Mouse (Mus musculus) MEL (cell line): Measurements from ENCODE around the gene Trmt112. TPM values are rescaled to one million over a fixed set of nuclear protein-coding genes. Genes with fewer than 3 reads are reported as not detected.

Experiments
- DNase-seq: peaks from one replicate; pipeline ENCODE4 v3.0.0; 2011; ENCODE audit warnings: low read depth, low spot score
- H3K27ac ChIP-seq: 2 replicates; pipeline ENCODE4 v1.5.1; 2012; ENCODE audit warnings: low read depth, mild to moderate bottlenecking, control low read depth, low read length, moderate library complexity; ENCODE audit not compliant: control insufficient read depth
- H3K27me3 ChIP-seq, 2 experiments: fragments of 150-350 bp in 1 of 2; sonication (generic) in 1 of 2; 2 replicates each; pipeline ENCODE4 v1.6.1; 2012; ENCODE audit warnings: low read length in 2 of 2, mild to moderate bottlenecking in 2 of 2, improper control_type of control experiment in 1 of 2, moderate library complexity in 1 of 2; ENCODE audit not compliant: insufficient read depth in 2 of 2, control insufficient read depth in 1 of 2
- H3K36me3 ChIP-seq, 2 experiments: 2 replicates each; pipeline ENCODE4 v1.6.1; 2012 to 2014; ENCODE audit warnings: low read length in 2 of 2, improper control_type of control experiment in 1 of 2, inconsistent platforms in 1 of 2, mild to moderate bottlenecking in 1 of 2; ENCODE audit not compliant: insufficient read depth in 2 of 2, control insufficient read depth in 1 of 2
- H3K4me1 ChIP-seq, 2 experiments: fragments of 150-350 bp in 1 of 2; sonication (generic) in 1 of 2; 2 replicates each; pipeline ENCODE4 v1.6.1; 2012; ENCODE audit warnings: low read length in 2 of 2, improper control_type of control experiment in 1 of 2, mild to moderate bottlenecking in 1 of 2; ENCODE audit not compliant: insufficient read depth in 2 of 2, control insufficient read depth in 1 of 2
- H3K4me3 ChIP-seq, 2 experiments: fragments of 150-350 bp in 1 of 2; sonication (generic) in 1 of 2; 2 replicates each; pipeline ENCODE4 v1.5.1; 2012; ENCODE audit warnings: low read depth in 2 of 2, low read length in 2 of 2, mild to moderate bottlenecking in 2 of 2, moderate library complexity in 2 of 2, control low read depth in 1 of 2, improper control_type of control experiment in 1 of 2; ENCODE audit not compliant: control insufficient read depth in 1 of 2, insufficient read depth in 1 of 2
- H3K79me2 ChIP-seq: 2 replicates; pipeline ENCODE4 v1.6.1; 2012; ENCODE audit warnings: mild to moderate bottlenecking, low read length, moderate library complexity; ENCODE audit not compliant: control insufficient read depth, poor library complexity, insufficient read depth
- H3K9ac ChIP-seq: 2 replicates; pipeline ENCODE4 v1.6.1; 2012; ENCODE audit warnings: low read depth, mild to moderate bottlenecking, control low read depth, low read length, moderate library complexity; ENCODE audit not compliant: control insufficient read depth, poor library complexity, severe bottlenecking
- H3K9me3 ChIP-seq: fragments of 150-350 bp; sonication (generic); replicated peaks from 2 replicates; pipeline ENCODE4 v1.6.1; 2012; ENCODE audit warnings: mild to moderate bottlenecking, low read length, improper control_type of control experiment, moderate library complexity; ENCODE audit not compliant: insufficient read depth
- BHLHE40 ChIP-seq: IDR thresholded peaks from 2 replicates; pipeline ENCODE4 v1.6.1; 2012; ENCODE audit warnings: low read depth, mild to moderate bottlenecking, inconsistent platforms, low read length, improper control_type of control experiment, borderline replicate concordance
- CTCF ChIP-seq, 3 experiments: IDR thresholded peaks in 2 of 3; conservative IDR thresholded peaks in 1 of 3; 2 replicates each; pipeline ENCODE4 v1.5.1; 2011 to 2012; ENCODE audit warnings: low read length in 3 of 3, low read depth in 2 of 3, mild to moderate bottlenecking in 2 of 3, improper control_type of control experiment in 1 of 3, inconsistent platforms in 1 of 3, mixed read lengths in 1 of 3, moderate library complexity in 1 of 3; ENCODE audit not compliant: control insufficient read depth in 1 of 3, insufficient read depth in 1 of 3, poor library complexity in 1 of 3, severe bottlenecking in 1 of 3
- E2F4 ChIP-seq: IDR thresholded peaks from 2 replicates; pipeline ENCODE4 v1.6.1; 2011; ENCODE audit warnings: low read depth, low read length, improper control_type of control experiment, borderline replicate concordance
- EP300 ChIP-seq, 2 experiments: IDR thresholded peaks; 2 replicates each; pipeline ENCODE4 v1.6.1; 2011; ENCODE audit warnings: improper control_type of control experiment in 2 of 2, low read length in 2 of 2, low read depth in 1 of 2, mild to moderate bottlenecking in 1 of 2
- ETS1 ChIP-seq: IDR thresholded peaks from 2 replicates; pipeline ENCODE4 v1.6.1; 2012; ENCODE audit warnings: low read depth, mild to moderate bottlenecking, inconsistent platforms, low read length, improper control_type of control experiment, moderate library complexity
- GABPA ChIP-seq: IDR thresholded peaks from 2 replicates; pipeline ENCODE4 v1.6.1; 2012; ENCODE audit warnings: low read depth, mild to moderate bottlenecking, inconsistent platforms, low read length, improper control_type of control experiment, moderate library complexity
- GATA1 ChIP-seq: IDR thresholded peaks from 2 replicates; pipeline ENCODE4 v1.6.1; 2011; ENCODE audit warnings: low read depth, low read length, improper control_type of control experiment
- HCFC1 ChIP-seq: IDR thresholded peaks from 2 replicates; pipeline ENCODE4 v1.6.1; 2012; ENCODE audit warnings: low read depth, mild to moderate bottlenecking, inconsistent platforms, low read length, improper control_type of control experiment, moderate library complexity
- JUND ChIP-seq: IDR thresholded peaks from 2 replicates; pipeline ENCODE4 v1.6.1; 2011; ENCODE audit warnings: low read depth, mild to moderate bottlenecking, improper control_type of control experiment, low read length
- MAFK ChIP-seq: IDR thresholded peaks from 2 replicates; pipeline ENCODE4 v1.6.1; 2011; ENCODE audit warnings: low read depth, mild to moderate bottlenecking, low read length, improper control_type of control experiment, borderline replicate concordance
- MAX ChIP-seq: IDR thresholded peaks from 2 replicates; pipeline ENCODE4 v1.6.1; 2011; ENCODE audit warnings: low read length, improper control_type of control experiment
- MAZ ChIP-seq: IDR thresholded peaks from 2 replicates; pipeline ENCODE4 v1.6.1; 2012; ENCODE audit warnings: low read depth, mild to moderate bottlenecking, inconsistent platforms, low read length, improper control_type of control experiment
- MEF2A ChIP-seq: IDR thresholded peaks from 2 replicates; pipeline ENCODE4 v1.6.1; 2014; ENCODE audit warnings: low read depth, mild to moderate bottlenecking, inconsistent platforms, low read length, improper control_type of control experiment; ENCODE audit not compliant: poor library complexity, insufficient replicate concordance, severe bottlenecking; ENCODE audit errors: extremely low read depth
- MXI1 ChIP-seq: IDR thresholded peaks from 2 replicates; pipeline ENCODE4 v1.6.1; 2011; ENCODE audit warnings: mild to moderate bottlenecking, low read depth, low read length, improper control_type of control experiment
- MYC ChIP-seq: IDR thresholded peaks from 2 replicates; pipeline ENCODE4 v1.6.1; 2011; ENCODE audit warnings: low read depth, mild to moderate bottlenecking, low read length, improper control_type of control experiment, moderate library complexity
- NELFE ChIP-seq: IDR thresholded peaks from 2 replicates; pipeline ENCODE4 v1.6.1; 2011; ENCODE audit warnings: low read depth, low read length, improper control_type of control experiment
- NRF1 ChIP-seq: IDR thresholded peaks from 2 replicates; pipeline ENCODE4 v1.6.1; 2014; ENCODE audit warnings: low read depth, mild to moderate bottlenecking, inconsistent platforms, low read length, improper control_type of control experiment, moderate library complexity; ENCODE audit not compliant: poor library complexity, insufficient read depth, severe bottlenecking
- POLR2A ChIP-seq, 2 experiments: IDR thresholded peaks; 2 replicates each; pipeline ENCODE4 v1.6.1; 2011 to 2012; ENCODE audit warnings: low read length in 2 of 2, mild to moderate bottlenecking in 2 of 2, control low read depth in 1 of 2, improper control_type of control experiment in 1 of 2, low read depth in 1 of 2, moderate library complexity in 1 of 2; ENCODE audit not compliant: control insufficient read depth in 1 of 2, insufficient read depth in 1 of 2, poor library complexity in 1 of 2
- POLR2AphosphoS2 ChIP-seq: IDR thresholded peaks from 2 replicates; pipeline ENCODE4 v1.6.1; 2011; ENCODE audit warnings: low read length, improper control_type of control experiment
- RAD21 ChIP-seq: IDR thresholded peaks from 2 replicates; pipeline ENCODE4 v1.6.1; 2011; ENCODE audit warnings: mild to moderate bottlenecking, low read depth, low read length, improper control_type of control experiment
- RCOR1 ChIP-seq: IDR thresholded peaks from 2 replicates; pipeline ENCODE4 v1.6.1; 2012; ENCODE audit warnings: low read depth, mild to moderate bottlenecking, inconsistent platforms, low read length, improper control_type of control experiment
- SIN3A ChIP-seq: IDR thresholded peaks from 2 replicates; pipeline ENCODE4 v1.6.1; 2012; ENCODE audit warnings: low read length, improper control_type of control experiment, inconsistent platforms
- TBP ChIP-seq: IDR thresholded peaks from 2 replicates; pipeline ENCODE4 v1.8.0; 2011; ENCODE audit warnings: low read depth, low read length, improper control_type of control experiment
- TCF12 ChIP-seq: IDR thresholded peaks from 2 replicates; pipeline ENCODE4 v1.6.1; 2014; ENCODE audit warnings: low read depth, mild to moderate bottlenecking, inconsistent platforms, low read length, improper control_type of control experiment, moderate library complexity
- UBTF ChIP-seq: IDR thresholded peaks from 2 replicates; pipeline ENCODE4 v1.6.1; 2012; ENCODE audit warnings: low read depth, mild to moderate bottlenecking, inconsistent platforms, low read length, improper control_type of control experiment, moderate library complexity, borderline replicate concordance; ENCODE audit not compliant: insufficient read depth
- USF1 ChIP-seq: IDR thresholded peaks from 2 replicates; pipeline ENCODE4 v1.6.1; 2014; ENCODE audit warnings: low read depth, mild to moderate bottlenecking, inconsistent platforms, low read length, improper control_type of control experiment, moderate library complexity
- USF2 ChIP-seq, 2 experiments: IDR thresholded peaks; 2 replicates each; pipeline ENCODE4 v1.6.1; 2011 to 2012; ENCODE audit warnings: improper control_type of control experiment in 2 of 2, low read length in 2 of 2, borderline replicate concordance in 1 of 2, inconsistent platforms in 1 of 2, low read depth in 1 of 2, mild to moderate bottlenecking in 1 of 2; ENCODE audit not compliant: insufficient read depth in 1 of 2
- ZKSCAN1 ChIP-seq: IDR thresholded peaks from 2 replicates; pipeline ENCODE4 v1.6.1; 2012; ENCODE audit warnings: low read depth, mild to moderate bottlenecking, inconsistent platforms, low read length, improper control_type of control experiment, moderate library complexity
- ZMIZ1 ChIP-seq: IDR thresholded peaks from 2 replicates; pipeline ENCODE4 v1.6.1; 2012; ENCODE audit warnings: low read depth, mild to moderate bottlenecking, inconsistent platforms, low read length, improper control_type of control experiment, moderate library complexity
- polyA plus RNA-seq, 2 experiments: library from polyadenylated mRNA; stranded (reverse) in 1 of 2; unstranded in 1 of 2; fragments of >175 nt in 1 of 2; fragments of >200 nt in 1 of 2; gene quantifications; 2 replicates each; pipeline versions ENCODE4 v1.2.1 to v1.2.4; 2012; ENCODE audit warnings: low replicate concordance in 2 of 2, low read depth in 1 of 2; ENCODE audit not compliant: insufficient read length in 2 of 2, insufficient read depth in 1 of 2, missing spikeins in 1 of 2
- total RNA-seq: library from RNA; depleted of rRNA; stranded (reverse); fragments of 300-350 nt; gene quantifications from 2 replicates; pipeline ENCODE4 v1.2.3, GENCODE M21; 2012

The Trmt112 gene
- total and polyA plus RNA-seq, 3 experiments: 294 to 319 TPM; not detected in 1

- Histone ChIP-seq H3K9me3 (no peaks in the 10 kb centered on the region), H3K36me3 (peaks cover 0 to 2% of the 10 kb centered on the region in 2 experiments; a peak in 1 of 4 replicates), H3K27me3 (no peaks in the 10 kb centered on the region), H3K27ac (peak within 1 kb of the TSS; percentile 75), H3K4me1 (peaks cover 0 to 10% of the 10 kb centered on the region in 2 experiments; a peak in 2 of 4 replicates), H3K9ac (peak within 1 kb of the TSS; percentile 92), H3K79me2 (peaks cover 8% of the 10 kb centered on the region; the same call in 1 of the 2 replicates), H3K4me3 (peak within 1 kb of the TSS; percentile 72 to 78)
- no peak for TF ChIP-seq MEF2A
- no peak for TF ChIP-seq UBTF
- 0 out of 2 replicates have a peak, but pooled peaks have one; percentile 60 for TF ChIP-seq MXI1
- no peak for TF ChIP-seq RAD21
- TF ChIP-seq ETS1: 0 out of 2 replicates have a peak, but pooled peaks have one; percentile 3
- TF ChIP-seq RCOR1: no peak
- no peak for TF ChIP-seq GABPA
- TF ChIP-seq NELFE: peak; percentile 77
- no peak for TF ChIP-seq ZKSCAN1
- TF ChIP-seq HCFC1: peak; percentile 72
- no peak; the same call in 1 of the 2 replicates for TF ChIP-seq TBP
- TF ChIP-seq EP300 (IDR thresholded peaks at IDR 0.05; ENCODE audit: low read depth in 1 of 2, low read length in 2 of 2): no peak
- TF ChIP-seq JUND: no peak
- peak; percentile 36 to 88; a peak in 2 of 4 replicates for TF ChIP-seq POLR2A (IDR thresholded peaks at IDR 0.05; ENCODE audit: control insufficient read depth in 1 of 2, insufficient read depth in 1 of 2, low read depth in 1 of 2, low read length in 2 of 2, poor library complexity in 1 of 2)
- TF ChIP-seq E2F4: no peak
- no peak for TF ChIP-seq MYC
- TF ChIP-seq USF2 (IDR thresholded peaks at IDR 0.05; ENCODE audit: borderline replicate concordance in 1 of 2, insufficient read depth in 1 of 2, low read depth in 1 of 2, low read length in 2 of 2): no peak
- TF ChIP-seq MAFK: no peak
- no peak for TF ChIP-seq CTCF (IDR thresholded peaks at IDR 0.05 in 2 of 3, conservative IDR thresholded peaks at IDR 0.05 in 1 of 3; ENCODE audit: control insufficient read depth in 1 of 3, insufficient read depth in 1 of 3, low read depth in 2 of 3, low read length in 3 of 3, poor library complexity in 1 of 3, severe bottlenecking in 1 of 3)
- peak; percentile 90 for TF ChIP-seq POLR2AphosphoS2
- peak; percentile 27; the same call in 1 of the 2 replicates for TF ChIP-seq NRF1
- TF ChIP-seq MAZ: no peak; the same call in 1 of the 2 replicates
- peak; percentile 64 for TF ChIP-seq SIN3A
- TF ChIP-seq USF1: no peak
- no peak for TF ChIP-seq BHLHE40
- peak; percentile 75 for TF ChIP-seq ZMIZ1
- TF ChIP-seq GATA1: no peak
- peak; percentile 39; the same call in 1 of the 2 replicates for TF ChIP-seq TCF12
- no peak; the same call in 1 of the 2 replicates for TF ChIP-seq MAX
- DNase-seq: peak; percentile 96
These were observed 32.8 kb downstream of the Trmt112 start, which contains the start of gene Gpr137 for GRCm38 (mm10) chr19:6942249-6942691. Gene Gpr137 (minus strand): TSS chr19:6942480.
